Mouse (Mus musculus): Measurements from ENCODE around the gene Ppan.

Gene Ppan

DNA sequence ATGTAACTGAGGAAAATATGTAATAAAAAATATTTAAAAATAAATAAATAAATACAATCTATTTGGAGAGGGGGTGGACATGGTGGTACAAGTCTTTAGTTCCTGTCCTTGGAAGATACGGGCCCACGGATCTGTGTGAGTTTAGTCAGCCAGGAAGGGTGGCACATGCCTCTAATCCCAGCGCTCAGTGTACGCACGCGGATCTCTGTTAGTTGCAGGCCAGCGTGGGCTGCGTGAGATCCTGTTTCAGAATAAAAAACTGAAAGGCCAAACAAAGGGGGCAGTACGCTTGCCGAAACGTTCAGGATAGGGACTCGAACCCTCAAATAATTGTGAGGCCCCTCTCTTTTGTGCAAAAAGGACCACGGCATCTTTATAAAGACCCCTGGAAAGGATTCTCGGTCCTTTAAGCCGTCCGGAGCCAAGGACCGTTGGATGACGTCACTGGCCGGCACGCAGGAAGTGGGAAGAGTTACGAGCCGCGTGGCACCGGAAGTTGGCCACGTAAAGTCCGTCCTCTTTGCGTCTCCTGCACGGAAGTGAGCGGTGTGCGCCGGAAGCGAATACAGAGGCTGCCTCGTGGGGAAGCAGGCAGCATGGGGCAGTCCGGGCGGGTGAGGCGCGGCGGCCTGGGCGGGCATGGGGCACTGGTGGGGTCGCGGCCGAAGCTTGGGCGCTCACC lies at the start of gene Ppan:
Gene Ppan (plus strand): TSS at position 472 of the 682 bp plus-strand sequence.
- in situ Hi-C loops (cut with MboI, MseI): no loop called here

GRCm38 (mm10) chr9:20838931-20839330 lies 49.0 kb upstream of the Ppan start:
- in situ Hi-C loops (cut with MboI, MseI): no loop called here

GRCm38 (mm10) chr9:20842211-20842610 lies 45.8 kb upstream of the Ppan start:
- in situ Hi-C loops (cut with MboI, MseI): no loop called here

DNA sequence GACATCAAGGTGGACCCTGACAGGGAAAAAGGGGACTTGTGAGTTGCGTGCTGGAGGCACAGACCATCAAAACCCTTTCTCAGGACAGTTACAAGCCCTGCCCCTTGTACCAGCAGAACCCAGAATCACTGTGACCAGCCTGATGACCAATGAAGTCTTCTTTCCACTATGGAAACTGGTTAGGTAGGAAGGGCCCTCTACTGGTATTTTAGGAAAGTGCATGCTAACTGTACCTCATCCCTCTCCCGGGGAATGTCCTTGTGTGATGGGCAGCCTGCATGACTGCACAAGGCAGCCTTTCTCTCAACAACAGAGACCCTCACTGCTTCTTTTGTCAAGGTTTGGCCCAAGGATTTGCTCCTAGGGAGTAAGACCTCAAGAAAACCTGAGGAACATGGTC lies 45.3 kb upstream of the Ppan start:
- in situ Hi-C loops (cut with MboI, MseI): no loop called here

DNA sequence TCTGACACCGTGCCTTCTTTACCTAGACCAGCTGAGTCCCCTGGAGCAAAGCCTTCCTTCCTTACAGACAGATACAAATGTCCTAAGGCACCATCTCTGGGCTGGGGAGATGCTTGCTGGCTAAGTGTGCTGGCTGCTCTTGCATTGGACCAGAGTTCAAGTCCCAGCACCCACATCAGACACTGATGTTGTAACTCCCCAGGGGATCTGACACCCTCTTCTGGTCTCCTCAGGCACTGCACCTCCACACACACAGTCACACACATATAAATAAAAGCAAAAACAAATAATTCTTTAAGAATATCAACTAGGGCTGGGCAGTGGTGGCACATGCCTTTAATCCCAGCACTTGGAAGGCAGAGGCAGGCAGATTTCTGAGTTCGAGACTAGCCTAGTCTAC lies 37.8 kb upstream of the Ppan start:
- in situ Hi-C loops (cut with MboI, MseI): no loop called here

DNA sequence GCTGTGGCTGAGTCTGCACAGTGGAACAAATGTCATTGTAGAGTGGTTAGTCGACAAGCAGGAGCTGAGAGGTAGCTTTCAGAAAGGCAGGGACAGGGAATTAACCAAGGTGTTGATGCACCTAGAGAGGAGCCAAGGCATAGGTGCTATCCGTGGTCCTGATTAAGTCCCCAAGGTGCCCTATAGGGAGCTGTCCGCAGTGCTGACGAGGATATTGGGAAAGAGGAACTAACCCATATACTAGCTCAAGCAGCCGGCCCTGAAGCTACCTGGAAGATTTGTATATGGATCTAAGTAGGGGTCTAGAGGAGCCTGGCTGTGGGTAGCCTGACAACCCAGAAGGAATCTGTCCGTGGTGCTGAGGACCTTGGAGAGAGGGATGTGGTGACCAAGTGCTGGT lies 30.8 kb upstream of the Ppan start:
- in situ Hi-C loops (cut with MboI, MseI): no loop called here

- in situ Hi-C loops (cut with MboI, MseI): no loop called here
Measured at GRCm38 (mm10) chr9:20859926-20860325, 28.0 kb upstream of the Ppan start.

DNA sequence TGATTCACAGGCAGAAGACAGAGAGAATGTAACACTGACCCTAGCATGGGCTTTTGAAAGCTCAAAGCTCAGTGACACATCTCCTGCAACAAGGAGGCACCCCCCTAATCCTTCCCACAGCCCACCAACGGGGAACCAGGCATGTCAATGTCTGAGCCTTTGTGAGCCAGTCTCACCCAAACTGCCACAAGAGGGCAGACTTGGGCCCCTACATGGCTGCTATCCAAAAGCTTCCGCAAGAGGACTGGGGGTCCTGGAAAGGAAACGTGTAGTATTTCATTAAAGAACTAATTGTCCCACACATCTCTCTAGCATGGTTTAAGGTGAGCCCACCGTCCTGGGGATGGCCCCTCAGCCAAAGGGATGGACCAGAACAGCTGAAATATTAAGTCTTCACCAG lies 26.2 kb upstream of the Ppan start:
- in situ Hi-C loops (cut with MboI, MseI): no loop called here

DNA sequence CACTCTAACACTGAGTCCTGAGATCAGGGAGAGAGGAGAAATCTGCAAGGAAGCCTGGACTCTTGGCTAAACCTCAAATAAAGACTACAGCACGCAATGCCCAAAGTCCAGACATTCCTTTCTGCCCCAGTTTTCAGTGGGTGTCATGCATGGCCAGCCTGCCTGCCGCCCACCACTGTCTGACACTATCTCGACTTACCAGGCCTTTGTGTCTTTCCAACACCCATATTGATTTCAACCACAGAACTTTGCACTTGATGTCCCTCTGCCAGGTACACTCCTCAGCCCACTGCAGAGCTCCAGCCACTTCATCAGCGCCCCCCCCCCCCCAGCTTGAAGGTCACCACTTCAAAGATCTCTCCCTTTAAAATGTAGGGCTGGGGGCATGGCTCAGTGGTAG lies 25.8 kb upstream of the Ppan start:
- in situ Hi-C loops (cut with MboI, MseI): no loop called here

- in situ Hi-C loops (cut with MboI, MseI): no loop called here
Measured at GRCm38 (mm10) chr9:20866879-20867278, 21.1 kb upstream of the Ppan start.

- in situ Hi-C loops (cut with MboI, MseI): no loop called here
Measured at GRCm38 (mm10) chr9:20868448-20869001, 19.4 kb upstream of the Ppan start, which contains the start of gene A230050P20Rik. A230050P20Rik (plus strand) TSS chr9:20868642.

DNA sequence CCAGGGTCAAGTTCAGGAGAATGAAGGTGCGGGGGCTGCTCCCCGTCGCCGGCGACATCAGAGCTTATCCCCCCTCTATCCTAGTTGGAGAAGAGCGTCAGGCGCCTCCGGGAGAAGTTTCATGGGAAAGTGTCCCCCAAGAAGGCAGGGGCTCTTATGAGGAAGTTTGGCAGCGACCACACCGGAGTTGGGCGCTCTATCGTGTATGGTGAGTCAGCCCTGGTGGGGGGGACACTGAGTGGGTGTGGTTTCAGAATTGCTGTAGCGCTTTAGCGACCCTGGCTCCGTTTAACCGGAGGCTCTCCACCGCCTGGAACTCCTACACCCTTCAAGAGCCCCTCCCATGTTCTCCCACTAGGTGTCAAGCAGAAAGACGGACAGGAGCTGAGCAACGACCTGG lies 18.7 kb upstream of the Ppan start:
- in situ Hi-C loops (cut with MboI, MseI): no loop called here

- in situ Hi-C loops (cut with MboI, MseI): no loop called here
Measured at GRCm38 (mm10) chr9:20870211-20871173, 17.5 kb upstream of the Ppan start.

- in situ Hi-C loops (cut with MboI, MseI): no loop called here
Measured at GRCm38 (mm10) chr9:20872991-20873390, 15.0 kb upstream of the Ppan start.

GRCm38 (mm10) chr9:20873521-20873920 lies 14.5 kb upstream of the Ppan start:
- in situ Hi-C loops (cut with MboI, MseI): no loop called here

DNA sequence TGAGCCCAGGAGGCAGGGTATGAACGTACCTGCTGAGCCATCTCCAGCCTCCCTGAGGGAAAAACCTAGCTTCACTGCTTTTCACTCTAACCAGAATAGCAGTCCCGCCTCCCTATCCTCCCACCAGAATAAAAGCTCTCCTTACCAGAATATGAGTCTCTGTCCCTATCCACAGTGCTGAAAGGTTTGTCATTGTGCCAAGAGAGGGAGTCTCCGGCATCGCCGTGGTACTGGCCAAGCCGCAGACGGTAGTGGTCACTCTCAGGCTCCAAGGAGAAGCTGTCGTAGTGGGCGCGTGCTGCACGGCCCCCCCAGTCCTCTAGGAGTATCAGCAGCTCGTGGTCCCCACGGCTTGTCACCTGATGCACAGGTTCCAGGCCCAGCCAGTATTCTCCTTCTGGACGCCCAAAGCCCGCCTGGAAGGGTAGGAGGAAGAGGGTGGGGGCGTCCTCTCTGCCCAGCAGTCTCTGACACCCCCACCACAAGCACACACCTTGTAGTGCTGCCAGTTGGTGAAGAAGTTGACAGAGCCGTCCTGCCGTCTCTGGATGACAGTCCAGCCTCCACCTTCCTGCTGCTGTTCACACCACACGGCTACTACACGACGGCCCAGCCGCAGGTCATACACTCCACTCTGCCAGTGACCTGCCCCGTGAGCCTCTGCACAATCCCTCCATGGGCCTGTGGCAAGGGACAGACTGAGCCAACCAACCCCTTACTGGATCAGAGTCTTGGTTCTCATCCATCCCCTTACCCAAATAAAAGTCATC lies 12.8 kb upstream of the Ppan start:
- in situ Hi-C loops (cut with MboI, MseI): no loop called here

GRCm38 (mm10) chr9:20876318-20877117 lies 11.5 kb upstream of the Ppan start:
- in situ Hi-C loops (cut with MboI, MseI): no loop called here

DNA sequence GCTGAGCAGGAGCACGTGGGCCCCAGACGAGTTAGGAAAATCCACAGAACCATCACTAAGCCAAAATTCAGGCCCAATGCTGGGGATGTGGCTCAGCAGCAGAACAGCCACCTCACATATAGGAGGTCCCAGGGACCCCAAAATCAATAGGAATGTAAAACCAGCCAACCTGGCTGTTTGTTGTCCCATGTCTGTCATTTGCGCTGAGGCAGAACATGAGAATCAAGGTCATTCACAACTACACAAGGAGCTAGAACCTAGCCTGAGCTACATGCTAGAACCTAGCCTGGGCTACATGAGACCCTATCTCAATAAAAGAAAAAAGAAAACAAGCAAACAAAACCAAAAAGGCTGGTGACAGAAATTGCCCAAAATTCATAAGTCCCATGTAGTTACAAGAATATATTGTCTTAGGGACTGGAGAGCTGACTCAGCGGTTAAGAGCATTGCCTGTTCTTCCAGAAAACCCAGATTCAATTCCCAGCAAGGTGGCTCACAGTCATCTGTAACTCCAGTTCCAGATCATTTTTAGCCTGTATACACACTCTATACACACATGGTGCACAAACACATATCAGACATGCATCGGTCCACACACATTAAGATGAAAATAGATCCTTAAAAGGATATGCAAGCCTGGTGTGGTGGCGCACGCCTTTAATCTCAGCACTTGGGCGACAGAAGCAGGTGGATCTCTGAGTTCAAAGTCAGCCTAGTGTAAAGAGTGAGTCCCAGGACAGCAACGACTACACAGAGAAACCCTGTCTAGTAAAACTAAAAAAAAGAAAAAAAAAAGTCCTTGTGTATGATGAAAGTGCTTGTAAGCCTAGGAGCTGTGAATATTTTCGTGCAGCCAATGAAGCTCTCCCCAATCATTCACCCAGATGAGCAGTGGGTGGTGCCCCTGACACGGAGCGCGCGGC lies 10.6 kb upstream of the Ppan start:
- in situ Hi-C loops (cut with MboI, MseI): no loop called here

GRCm38 (mm10) chr9:20878041-20878709 lies 9.8 kb upstream of the Ppan start:
- in situ Hi-C loops (cut with MboI, MseI): no loop called here

Measured in T-helper 1 cell (primary cell).